Mouse (Mus musculus) subcutaneous adipose tissue, adult 2 months (tissue): ENCODE results near the gene Cpvl. TPM values are rescaled to one million over a fixed set of nuclear protein-coding genes. Genes with fewer than 3 reads are reported as not detected.

Source experiments
- polyA plus RNA-seq: library from polyadenylated mRNA; depleted of rRNA; stranded (reverse); fragments of >200 nt; gene quantifications from 2 replicates; pipeline ENCODE4 v1.2.3, GENCODE M21; 2012; ENCODE audit warnings: low replicate concordance; rRNA removed

Cpvl gene
- polyA plus RNA-seq: 0.07 TPM in 1 of 2 replicates, not detected in the other

DNA sequence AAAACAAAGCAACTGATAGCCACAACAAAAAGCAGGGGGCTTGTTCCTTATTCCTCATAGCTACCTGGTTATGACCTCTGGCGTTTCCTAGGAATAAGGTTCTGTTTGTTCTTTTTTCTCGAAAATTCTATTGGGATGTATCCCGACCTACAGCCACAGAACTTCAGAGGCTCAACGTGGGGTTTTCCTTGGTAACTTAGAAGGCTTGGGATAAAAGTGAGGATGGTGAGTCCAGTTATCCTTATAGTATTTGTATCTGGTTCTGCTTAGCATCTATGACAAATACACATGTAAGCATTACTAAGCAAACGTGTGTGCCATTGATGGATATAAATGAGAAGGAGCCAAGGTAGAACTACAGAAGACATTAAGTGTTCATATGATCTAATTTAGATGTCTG, at the start of gene Cpvl:
Cpvl (minus strand) TSS at position 101 of the 400 bp plus-strand sequence.

Other genes starting within 250 kb of the Cpvl start
- 17.8 and 21.9 TPM in 2 replicates for gene Tril, start 157.8 kb downstream of the Cpvl start, polyA plus RNA-seq
- gene Chn2, start 60.9 kb upstream of the Cpvl start, polyA plus RNA-seq: 4.4 and 14.8 TPM in 2 replicates